Mouse (Mus musculus): Measurements from ENCODE around the gene Mrps18a. TPM values are rescaled to one million over a fixed set of nuclear protein-coding genes. Genes with fewer than 3 reads are reported as not detected.

The Mrps18a gene
- polyA plus RNA-seq, 1 experiment from 2014 or later = 134 TPM

DNA sequence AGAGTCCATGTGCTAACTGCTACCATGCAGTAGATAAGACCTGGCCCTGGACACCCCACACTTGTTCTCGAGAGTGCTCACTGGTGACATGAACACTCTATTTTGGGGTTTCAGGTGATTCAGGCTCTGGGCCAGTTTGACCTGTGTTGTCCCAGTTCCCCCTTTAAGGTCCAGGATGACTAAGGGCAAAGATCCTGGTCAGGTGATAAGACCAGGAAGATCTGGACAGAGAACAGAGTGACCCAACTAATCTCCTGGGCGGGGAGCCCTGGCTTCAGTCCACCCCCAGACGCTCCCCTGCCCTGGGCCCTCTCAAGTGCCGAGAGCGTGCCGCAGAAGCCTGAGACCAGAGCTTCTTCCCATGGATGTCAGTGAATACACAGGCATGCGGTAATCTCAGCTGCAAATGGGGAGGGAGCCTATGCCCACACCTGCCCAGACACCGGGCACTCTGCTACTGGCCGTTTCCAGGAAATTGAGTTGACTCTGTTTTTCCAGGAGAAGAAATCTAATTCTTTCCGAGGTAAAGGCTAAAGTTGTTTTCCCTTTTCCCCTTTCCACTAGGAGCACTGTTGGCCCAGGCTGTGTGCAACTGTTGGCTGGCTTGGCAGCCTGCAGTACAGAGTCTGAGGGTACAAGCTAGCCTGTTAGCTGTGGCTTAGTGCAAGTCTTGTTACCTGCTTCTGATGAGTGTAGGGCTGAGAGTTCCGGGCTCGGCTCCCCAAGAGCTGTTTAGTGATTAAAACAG, 13.3 kb downstream of the Mrps18a start:
- 88% methylated on average over 12 of the region's 12 CpGs for whole genome bisulfite sequencing

DNA sequence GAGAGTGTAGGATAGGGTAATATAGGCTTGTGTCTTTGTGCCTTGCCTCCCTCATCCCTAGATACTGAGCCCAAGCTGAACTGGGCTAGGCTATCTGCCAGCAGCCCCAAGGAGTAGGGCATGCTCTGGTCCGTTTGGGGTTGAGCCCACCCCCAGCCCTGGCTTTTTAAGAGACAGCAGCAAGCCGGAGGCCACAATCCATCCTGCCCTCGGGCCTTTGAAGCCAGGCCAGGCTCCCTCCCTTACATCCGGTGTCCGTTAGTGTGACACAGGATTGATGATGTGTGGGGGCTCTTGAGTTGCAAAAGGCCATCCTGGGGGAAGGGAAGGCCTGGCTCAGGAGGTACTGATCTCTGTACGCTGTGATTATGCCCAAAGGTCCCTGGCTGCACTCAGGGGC, 15.8 kb downstream of the Mrps18a start:
- peaks cover 79% of the 10 kb centered on the region for H3K36me3 ChIP-seq
- WGBS = 83% methylated on average over 6 of the region's 6 CpGs

More for the DNA sequence above, 13.3 kb downstream of the Mrps18a start:
- no peak for ATAC-seq (ENCODE audit: insufficient number of reproducible peaks, low FRiP score, low TSS enrichment, low read depth)
- no peaks in the 10 kb centered on the region for H3K4me1 ChIP-seq
- H3K4me3 ChIP-seq (replicated peaks) = no peak overlapping the region
- H3K27me3 ChIP-seq = no peaks in the 10 kb centered on the region
- H3K9ac ChIP-seq = no peak overlapping the region
- H3K9me3 ChIP-seq (replicated peaks) = no peaks in the 10 kb centered on the region
- no peak overlapping the region for H3K27ac ChIP-seq (replicated peaks)
- H3K36me3 ChIP-seq = peaks cover 85% of the 10 kb centered on the region
- no peak overlapping the region for H3K4me2 ChIP-seq (replicated peaks)

DNA sequence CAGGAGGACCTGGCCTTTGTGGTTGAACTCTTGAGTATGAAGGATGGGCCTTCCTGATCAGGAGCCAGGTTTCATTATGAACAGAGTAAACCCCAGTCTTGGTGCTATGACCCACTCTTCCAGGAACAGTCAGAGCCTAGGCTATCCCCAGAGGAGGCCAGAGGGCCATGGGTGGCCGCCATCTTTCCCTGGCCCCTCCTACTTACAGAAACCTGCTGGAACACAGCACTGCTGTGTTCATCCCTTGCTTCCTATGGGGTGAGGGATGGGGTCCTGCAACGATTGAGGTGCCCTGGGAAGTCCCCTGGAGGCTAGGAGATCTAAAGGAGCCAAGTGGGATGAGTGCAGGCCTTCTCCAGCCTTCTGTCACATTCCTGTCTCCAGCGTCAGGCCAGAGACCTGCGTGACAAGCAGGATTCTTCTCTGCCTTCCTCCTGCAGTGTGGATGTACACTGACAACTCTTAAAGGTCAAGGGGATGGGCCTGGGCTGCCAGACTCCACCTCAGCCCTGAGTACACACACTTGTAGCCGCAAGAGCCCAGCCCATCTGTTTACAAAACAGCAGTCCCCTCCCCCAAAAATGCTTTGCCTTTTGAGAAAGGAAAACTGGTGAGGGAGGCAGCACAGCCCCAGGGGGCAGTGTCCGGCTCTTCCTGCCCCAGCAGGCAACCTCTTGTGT, 17.2 kb downstream of the Mrps18a start:
- peaks cover 66% of the 10 kb centered on the region for H3K36me3 ChIP-seq
- WGBS = 61% methylated on average over 6 of the region's 6 CpGs
- no peak for ATAC-seq (ENCODE audit: insufficient number of reproducible peaks, low FRiP score, low TSS enrichment, low read depth)
- no peak overlapping the region for H3K4me2 ChIP-seq (replicated peaks)
- H3K9me3 ChIP-seq (replicated peaks) = no peaks in the 10 kb centered on the region
- H3K9ac ChIP-seq = no peak overlapping the region
- H3K27me3 ChIP-seq = no peaks in the 10 kb centered on the region
- 0 out of 2 replicates have a peak, but pooled peaks cover 4% of the 10 kb centered on the region for H3K4me1 ChIP-seq
- no peak overlapping the region for H3K27ac ChIP-seq (replicated peaks)
- no peak overlapping the region for H3K4me3 ChIP-seq (replicated peaks)

More for the DNA sequence above, 15.8 kb downstream of the Mrps18a start:
- ATAC-seq (ENCODE audit: insufficient number of reproducible peaks, low FRiP score, low TSS enrichment, low read depth) = no peak
- Histone ChIP-seq H3K4me3 (replicated peaks) (no peak overlapping the region), H3K27ac (replicated peaks) (no peak overlapping the region), H3K4me1 (0 out of 2 replicates have a peak, but pooled peaks cover 4% of the 10 kb centered on the region), H3K27me3 (no peaks in the 10 kb centered on the region), H3K4me2 (replicated peaks) (no peak overlapping the region), H3K9ac (no peak overlapping the region), H3K9me3 (replicated peaks) (no peaks in the 10 kb centered on the region)

DNA sequence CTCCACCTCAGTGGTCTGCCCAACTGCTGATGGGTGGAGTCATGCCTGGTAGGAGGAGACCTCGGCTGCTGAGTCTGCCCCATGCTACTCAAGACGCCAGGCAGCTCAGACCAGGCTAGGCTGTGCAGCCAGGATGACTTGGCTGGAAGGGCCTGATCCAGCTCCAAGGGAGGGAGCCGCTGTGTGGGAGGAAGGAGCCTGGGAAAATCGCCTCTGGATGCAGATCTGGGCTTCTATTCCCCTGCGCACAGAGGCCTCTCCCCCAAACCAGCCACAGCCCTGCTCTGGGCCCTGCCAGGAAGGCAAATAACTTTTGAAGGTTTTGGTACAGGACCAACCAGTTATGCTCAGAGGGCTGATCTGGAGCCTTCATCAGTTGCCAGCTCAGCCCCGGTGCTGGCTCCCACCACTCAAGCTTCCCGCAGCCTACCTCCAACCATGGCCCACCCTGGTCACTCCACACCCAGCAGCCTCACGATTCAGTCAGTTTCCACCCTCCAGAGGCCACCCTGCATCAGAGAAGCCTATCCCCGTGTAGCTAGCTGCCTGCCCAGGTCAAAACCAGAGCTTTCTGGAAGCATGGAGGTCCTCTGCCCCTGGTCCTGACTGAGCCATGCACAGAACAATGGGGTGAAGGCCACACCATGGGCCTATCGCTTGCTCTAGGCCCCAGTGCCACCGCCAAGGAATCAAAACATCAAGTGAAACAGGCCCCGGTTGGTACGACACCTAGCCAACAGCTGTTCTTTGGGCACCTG, 19.1 kb downstream of the Mrps18a start:
- H3K36me3 ChIP-seq = peaks cover 46% of the 10 kb centered on the region
- peak; percentile 74 for ATAC-seq (ENCODE audit: insufficient number of reproducible peaks, low FRiP score, low TSS enrichment, low read depth)
- no peak overlapping the region for H3K4me3 ChIP-seq (replicated peaks)
- H3K4me2 ChIP-seq (replicated peaks) = no peak overlapping the region
- peak overlapping the region; percentile 58 for H3K27ac ChIP-seq (replicated peaks)
- H3K9ac ChIP-seq = no peak overlapping the region
- WGBS = 71% methylated on average over 13 of the region's 13 CpGs
- no peaks in the 10 kb centered on the region for H3K27me3 ChIP-seq
- 0 out of 2 replicates have a peak, but pooled peaks cover 4% of the 10 kb centered on the region for H3K4me1 ChIP-seq
- H3K9me3 ChIP-seq (replicated peaks) = no peaks in the 10 kb centered on the region

DNA sequence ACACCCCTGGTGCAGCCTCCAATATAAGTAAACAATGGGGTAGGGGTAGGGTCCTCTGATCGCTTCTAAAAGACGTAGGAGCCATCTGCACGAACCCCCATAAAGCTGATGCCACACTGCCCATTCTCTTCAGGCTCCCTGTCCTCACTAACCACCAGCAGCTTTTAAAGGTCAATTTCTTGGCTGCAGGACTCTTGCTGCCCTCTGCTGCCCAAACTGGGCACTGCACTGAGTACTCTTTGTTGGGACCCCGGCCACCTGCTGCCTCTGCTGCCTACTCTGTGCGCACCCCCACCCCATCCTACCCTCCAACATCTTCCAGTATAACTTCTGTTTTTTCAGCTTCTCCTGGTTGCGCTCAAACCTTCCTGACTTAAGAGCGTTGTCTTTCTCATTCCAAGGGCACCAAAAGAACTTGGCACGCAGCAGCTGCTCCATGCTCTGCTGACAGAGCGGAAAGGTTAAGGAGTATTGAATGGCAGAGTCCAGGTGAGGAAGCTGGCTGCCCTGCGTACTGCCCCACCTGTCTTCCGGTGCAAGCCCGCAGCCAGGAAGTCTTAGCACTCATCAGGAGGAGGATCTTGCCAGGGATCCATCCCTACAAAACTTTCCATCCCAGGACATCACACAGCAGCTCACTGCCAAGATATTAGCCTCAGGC, 21.4 kb downstream of the Mrps18a start:
- 13% methylated on average over 12 of the region's 12 CpGs for WGBS
- ATAC-seq (ENCODE audit: insufficient number of reproducible peaks, low FRiP score, low TSS enrichment, low read depth) = no peak
- Histone ChIP-seq H3K9ac (no peak overlapping the region), H3K27ac (replicated peaks) (no peak overlapping the region), H3K9me3 (replicated peaks) (no peaks in the 10 kb centered on the region), H3K4me1 (0 out of 2 replicates have a peak, but pooled peaks cover 4% of the 10 kb centered on the region), H3K27me3 (no peaks in the 10 kb centered on the region), H3K4me3 (replicated peaks) (no peak overlapping the region), H3K4me2 (replicated peaks) (no peak overlapping the region), H3K36me3 (peaks cover 23% of the 10 kb centered on the region)

DNA sequence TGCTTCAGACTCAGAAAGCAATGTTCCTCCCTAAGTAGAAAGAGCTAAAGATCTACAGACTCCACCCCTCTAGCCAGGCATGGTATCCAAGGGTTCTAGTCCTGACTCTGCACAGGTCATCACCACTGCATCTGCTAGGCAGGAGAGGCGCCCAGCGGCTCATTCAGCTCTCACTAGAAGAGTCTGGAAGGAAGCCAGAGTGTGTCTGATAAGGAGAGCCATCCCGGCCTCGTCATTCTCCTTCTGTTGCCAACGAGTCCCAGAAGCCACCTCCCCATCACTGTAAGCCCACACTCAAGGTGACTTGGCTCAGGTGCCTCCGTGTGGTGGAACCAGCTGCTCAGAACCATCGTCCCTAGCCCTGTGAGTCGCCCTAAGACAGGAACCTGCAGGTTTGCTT, 22.1 kb downstream of the Mrps18a start:
- no peak for ATAC-seq (ENCODE audit: insufficient number of reproducible peaks, low FRiP score, low TSS enrichment, low read depth)
- Histone ChIP-seq H3K27ac (replicated peaks) (no peak overlapping the region), H3K4me1 (0 out of 2 replicates have a peak, but pooled peaks cover 4% of the 10 kb centered on the region), H3K9ac (no peak overlapping the region), H3K36me3 (peaks cover 17% of the 10 kb centered on the region), H3K9me3 (replicated peaks) (no peaks in the 10 kb centered on the region), H3K27me3 (no peaks in the 10 kb centered on the region), H3K4me2 (replicated peaks) (no peak overlapping the region), H3K4me3 (replicated peaks) (no peak overlapping the region)
- 72% methylated on average over 8 of the region's 8 CpGs for WGBS

DNA sequence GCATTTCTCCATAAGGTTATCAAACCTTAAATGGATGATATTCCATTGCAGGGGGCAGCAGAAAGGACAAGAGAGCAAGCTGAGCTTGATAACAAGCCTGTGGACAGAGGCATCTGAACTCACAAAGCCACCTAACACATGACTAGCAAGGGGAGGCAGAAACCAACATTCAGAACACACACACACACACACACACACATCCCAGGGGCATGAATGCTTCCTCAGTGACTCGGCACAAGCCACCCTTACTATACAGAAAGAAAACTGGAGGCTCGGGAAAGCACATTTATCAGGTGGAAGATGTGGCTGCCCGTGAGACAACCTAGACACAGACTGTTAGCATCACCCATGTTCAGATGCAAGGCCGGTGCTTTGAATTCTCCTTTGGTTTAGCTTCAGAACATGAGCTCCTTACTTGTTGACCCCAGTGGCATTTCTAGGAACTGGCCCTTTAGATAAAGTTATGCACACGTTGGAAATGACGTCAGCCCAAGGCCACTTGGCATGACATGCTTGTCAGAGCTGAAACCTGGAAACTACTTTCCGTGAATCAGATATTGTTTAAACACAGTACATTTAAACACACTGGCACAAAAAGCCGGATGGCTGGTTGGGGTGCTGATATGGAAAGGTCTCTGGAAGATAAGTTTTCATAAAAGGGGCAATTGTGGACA, 27.9 kb downstream of the Mrps18a start:
- ATAC-seq (ENCODE audit: insufficient number of reproducible peaks, low FRiP score, low TSS enrichment, low read depth) = no peak
- 73% methylated on average over 8 of the region's 8 CpGs for WGBS
- Histone ChIP-seq H3K36me3 (no peaks in the 10 kb centered on the region), H3K9me3 (replicated peaks) (no peaks in the 10 kb centered on the region), H3K4me2 (replicated peaks) (no peak overlapping the region), H3K4me3 (replicated peaks) (no peak overlapping the region), H3K9ac (no peak overlapping the region), H3K27ac (replicated peaks) (no peak overlapping the region), H3K4me1 (peaks cover 7% of the 10 kb centered on the region), H3K27me3 (no peaks in the 10 kb centered on the region)

DNA sequence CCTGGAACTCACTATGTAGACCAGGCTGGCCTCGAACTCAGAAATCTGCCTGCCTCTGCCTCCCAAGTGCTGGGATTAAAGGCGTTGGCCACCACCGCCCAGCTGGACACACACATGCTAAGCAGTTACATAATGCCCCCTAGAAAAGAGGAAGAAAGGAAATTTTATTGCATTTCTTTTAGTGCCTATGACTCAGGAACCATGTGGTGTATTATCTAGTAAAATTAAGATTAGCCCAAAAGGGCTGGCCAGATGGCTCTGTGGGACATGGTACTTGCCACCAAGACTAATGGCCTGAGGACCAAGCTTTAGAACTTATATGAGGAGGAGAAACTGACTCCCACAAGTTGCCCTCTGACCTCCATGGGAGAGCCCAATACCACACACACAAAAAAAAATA, 29.1 kb downstream of the Mrps18a start:
- no peaks in the 10 kb centered on the region for H3K9me3 ChIP-seq (replicated peaks)
- H3K27me3 ChIP-seq = no peaks in the 10 kb centered on the region
- no peak overlapping the region for H3K4me3 ChIP-seq (replicated peaks)
- 87% methylated on average over 3 of the region's 3 CpGs for WGBS
- no peak for ATAC-seq (ENCODE audit: insufficient number of reproducible peaks, low FRiP score, low TSS enrichment, low read depth)
- H3K36me3 ChIP-seq = no peaks in the 10 kb centered on the region
- no peak overlapping the region for H3K27ac ChIP-seq (replicated peaks)
- H3K4me2 ChIP-seq (replicated peaks) = no peak overlapping the region
- no peak overlapping the region for H3K9ac ChIP-seq
- peaks cover 16% of the 10 kb centered on the region for H3K4me1 ChIP-seq

DNA sequence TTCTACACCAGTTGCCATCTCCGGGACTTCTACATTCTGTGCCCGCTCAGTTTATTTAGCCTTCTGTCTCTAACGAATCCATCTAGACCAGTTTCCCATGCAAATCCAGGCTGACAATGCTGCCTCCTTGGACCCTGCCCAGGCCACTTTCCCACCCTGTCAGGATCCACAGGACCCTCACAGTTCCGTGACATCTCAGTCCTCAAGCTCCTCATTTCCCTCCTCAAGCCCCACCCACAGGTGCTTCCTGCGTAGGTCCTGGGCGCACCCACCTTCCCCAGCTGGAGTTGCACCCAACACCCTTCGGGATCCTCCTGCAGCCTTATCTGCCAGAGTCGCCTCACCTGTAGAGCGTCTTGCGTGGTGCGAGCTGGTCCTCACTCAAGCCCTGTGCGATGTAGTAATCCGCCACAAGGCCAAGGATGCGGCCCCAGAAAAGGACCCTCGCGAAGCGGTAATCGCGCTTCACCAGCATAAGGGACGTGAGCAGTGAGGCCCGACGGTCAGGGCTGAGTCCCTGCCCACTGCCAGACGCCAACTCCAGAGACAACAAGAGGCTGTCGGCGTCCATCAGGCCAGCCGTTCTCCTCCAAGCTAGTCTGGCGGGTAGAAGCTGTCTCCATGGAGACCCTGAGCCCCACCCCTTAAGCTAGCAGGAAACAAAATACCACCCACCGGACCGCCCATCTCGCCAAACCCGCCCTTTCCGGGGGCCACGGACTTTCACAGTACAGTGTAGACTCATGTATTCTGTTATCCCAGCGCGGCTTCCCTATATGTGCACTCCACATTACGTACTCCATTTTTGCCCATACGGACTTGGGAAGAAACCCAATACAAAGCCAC, 33.0 kb downstream of the Mrps18a start, which contains the start of gene Rsph9:
Gene Rsph9 (minus strand): TSS at position 639 of the 846 bp plus-strand sequence.
- WGBS = 6% methylated on average over 37 of the region's 37 CpGs
- Histone ChIP-seq H3K9ac (peak within 1 kb of the TSS; percentile 33), H3K27me3 (no peaks in the 10 kb centered on the region), H3K4me2 (replicated peaks) (peak within 1 kb of the TSS; percentile 92), H3K27ac (replicated peaks) (0 out of 2 replicates have a peak within 1 kb of the TSS, but pooled peaks have one; percentile 55), H3K4me1 (peaks cover 16% of the 10 kb centered on the region), H3K36me3 (peaks cover 36% of the 10 kb centered on the region), H3K4me3 (replicated peaks) (peak within 1 kb of the TSS; percentile 57), H3K9me3 (replicated peaks) (no peaks in the 10 kb centered on the region)
- ATAC-seq (ENCODE audit: insufficient number of reproducible peaks, low FRiP score, low TSS enrichment, low read depth) = peak; percentile 94

Measured in embryonic facial prominence, embryonic 15.5 days (tissue).